Mouse (Mus musculus): ENCODE results near the gene Slmap.
"Not testable (repeated sequence)": the region's sequence is repeated elsewhere in the genome, so short reads cannot be mapped to it uniquely, and the experiment has no call there.

Gene Slmap

DNA sequence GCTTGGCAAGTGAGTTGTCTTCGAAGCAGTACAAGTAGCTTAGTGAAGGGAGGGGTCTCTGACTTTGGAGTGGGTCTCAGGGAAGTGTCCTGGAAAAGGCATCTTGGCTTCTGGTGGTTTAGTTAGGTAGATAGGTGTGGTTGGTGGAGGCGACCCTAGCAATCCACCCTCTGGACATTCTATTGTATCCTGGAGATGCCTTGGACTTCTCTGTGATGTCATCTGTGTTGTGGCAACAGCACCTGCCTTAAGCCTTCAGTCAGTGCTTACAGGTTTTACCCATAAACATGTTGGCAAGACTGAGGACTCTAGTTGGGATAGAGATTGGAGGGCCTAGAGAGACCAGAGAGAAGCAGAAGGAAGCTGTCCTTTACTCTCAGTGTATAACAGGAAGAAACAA lies 145.8 kb downstream of the Slmap start:
- not testable (repeated sequence) for DNase-seq (ENCODE audit: low spot score)

DNA sequence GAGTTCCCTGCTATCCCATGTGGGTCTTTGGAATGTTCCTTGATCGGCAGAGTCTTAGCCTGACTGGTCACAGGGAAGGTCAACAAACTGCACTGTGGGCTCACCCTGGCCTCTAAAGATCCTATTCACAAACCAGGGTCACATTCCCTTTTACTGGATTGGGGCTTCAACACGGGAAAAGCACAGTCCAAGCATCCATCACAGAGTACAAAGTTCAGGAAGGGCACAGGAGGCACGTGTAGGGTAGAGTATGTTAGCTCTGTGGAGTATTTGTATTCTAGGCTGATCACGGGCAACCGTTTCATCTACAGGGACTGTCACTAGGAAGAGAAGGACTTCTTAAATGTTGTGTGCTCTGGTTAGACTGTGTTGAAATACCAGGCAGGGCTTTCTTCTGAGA lies 147.7 kb downstream of the Slmap start:
- not testable (repeated sequence) for DNase-seq (ENCODE audit: low spot score)

DNA sequence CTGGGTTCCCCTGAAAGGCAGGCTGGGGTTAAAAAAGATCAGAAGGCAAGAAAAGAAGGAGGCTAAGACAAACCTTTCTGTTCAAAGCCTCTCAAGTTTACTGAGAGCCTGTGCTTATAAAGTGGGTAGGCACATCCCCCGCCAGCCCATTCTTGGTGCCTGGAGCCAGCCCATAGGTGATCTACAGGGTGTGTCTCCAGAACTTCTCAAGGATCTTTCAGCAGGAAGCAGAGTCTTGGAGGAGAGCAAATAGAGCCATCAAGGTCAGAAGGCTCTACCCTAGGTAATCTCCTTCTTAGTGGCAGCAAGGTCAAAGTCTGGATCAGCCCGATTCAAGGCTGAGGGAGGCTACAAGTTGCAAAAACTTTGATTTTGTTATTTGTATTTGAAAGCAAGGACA lies 149.1 kb downstream of the Slmap start:
- DNase-seq (ENCODE audit: low spot score): not testable (repeated sequence)

DNA sequence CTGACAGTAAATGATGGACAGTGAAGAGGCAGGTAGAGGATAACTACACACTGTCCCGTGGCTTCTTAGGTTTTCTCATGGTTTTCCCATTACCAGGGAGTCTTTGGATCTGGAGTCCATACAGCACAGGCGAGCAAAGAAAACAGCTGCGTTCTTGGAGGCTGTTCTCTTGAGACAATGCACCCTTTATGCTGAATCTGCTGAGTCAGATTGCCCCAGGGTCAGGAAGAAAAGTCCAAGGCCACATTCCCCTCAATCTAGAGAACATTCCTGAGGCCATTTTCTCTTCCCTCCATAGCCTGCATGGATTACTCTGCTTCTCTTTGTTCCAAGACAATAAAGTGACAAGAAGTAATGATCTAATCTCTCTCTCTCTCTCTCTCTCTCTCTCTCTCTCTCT lies 155.7 kb downstream of the Slmap start:
- DNase-seq (ENCODE audit: low spot score): no peak

DNA sequence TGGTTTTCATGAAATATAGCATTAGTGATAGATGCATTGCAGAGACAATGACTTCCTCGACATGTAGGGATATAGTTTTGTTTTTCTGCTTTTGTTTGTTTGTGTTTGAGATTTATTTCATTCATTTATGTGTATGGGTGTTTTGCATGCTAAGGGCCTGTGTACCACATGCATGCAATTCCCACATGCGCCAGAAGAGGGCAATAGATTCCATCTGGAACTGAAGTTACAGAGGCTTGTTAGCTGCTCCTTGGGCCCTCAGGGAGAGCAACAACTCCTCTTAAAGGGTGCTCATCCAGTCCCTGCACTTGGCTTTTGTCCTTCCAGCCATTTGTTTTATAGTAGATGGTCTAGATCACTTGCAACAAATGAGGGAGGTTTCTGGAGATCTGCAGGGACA lies 158.1 kb downstream of the Slmap start:
- DNase-seq (ENCODE audit: low spot score): peak; percentile 63

Data from layer of hippocampus, adult 11-12 months (tissue).